Comparison of ENCODE assay signal across 8 mouse cellular contexts in genomic region chr7:64060051-64060450, GRCm38 (mm10).
DNase-seq lines count a peak whose midpoint lies in the region; ATAC-seq and TF ChIP-seq lines count a peak whose summit lies in the region.
"Had no signal": no experiment of that assay in that cellular context is flagged by ENCODE, and none has a peak within 500 bp of the region (broad histone marks: within the 10 kb centered on the region; RNA-seq: fewer than 3 reads in every experiment).

No protein-coding gene starts in this region.

- peak; percentile 46 to 50 for DNase-seq in kidney, postnatal 4 days
- DNase-seq in CH12.LX (ENCODE audit: extremely low read depth), result no peak
- DNase-seq in G1E (ENCODE audit: low spot score), result no peak
- DNase-seq in liver, adult 2 months (ENCODE audit: extremely low read depth, low read depth, low spot score), result peak; percentile 36
- DNase-seq in spleen, postnatal 14 days (ENCODE audit: low spot score in 2 of 2), result no peak

- H3K36me3 ChIP-seq in kidney, embryonic 16.5 days (ENCODE audit: insufficient read depth, low read length), result no peaks in the 10 kb centered on the region
- no peaks in the 10 kb centered on the region for H3K36me3 ChIP-seq in CH12.LX (replicated peaks in 1 of 2; ENCODE audit: control insufficient read depth in 1 of 2, insufficient read depth in 1 of 2, low read length in 1 of 2)
- H3K36me3 ChIP-seq in G1E (replicated peaks), result no peaks in the 10 kb centered on the region
- H3K36me3 ChIP-seq in liver, adult 2 months (ENCODE audit: control insufficient read depth, insufficient read depth, low read length), result no peaks in the 10 kb centered on the region
- no peaks in the 10 kb centered on the region for H3K36me3 ChIP-seq in hindbrain, embryonic 13.5 days
- H3K36me3 ChIP-seq: liver, embryonic 15.5 days had no signal

- dilution Hi-C loops in CH12.LX (cut with MboI; ENCODE audit: extremely low pct_ligation_motif_present, extremely low pct_unique_long_range_greater_than_20kb, low sequenced_read_pairs), result no loop called here

- H3K4me3 ChIP-seq in kidney, embryonic 16.5 days (ENCODE audit: low read length), result no peak overlapping the region
- no peak overlapping the region for H3K4me3 ChIP-seq in CH12.LX (replicated peaks in 1 of 3; ENCODE audit: low read depth in 2 of 3, low read length in 2 of 3, poor library complexity in 1 of 3)
- H3K4me3 ChIP-seq in G1E (ENCODE audit: low read depth, low read length), result no peak overlapping the region
- H3K4me3 ChIP-seq in liver, adult 2 months (ENCODE audit: insufficient read depth, low read depth, low read length), result no peak overlapping the region
- no peak overlapping the region for H3K4me3 ChIP-seq in hindbrain, embryonic 13.5 days
- H3K4me3 ChIP-seq: liver, embryonic 15.5 days had no signal

- no peak overlapping the region for H3K27ac ChIP-seq in kidney, embryonic 16.5 days (ENCODE audit: low read length)
- no peak overlapping the region for H3K27ac ChIP-seq in CH12.LX (ENCODE audit: insufficient read depth, low read depth)
- no peak overlapping the region for H3K27ac ChIP-seq in liver, adult 2 months (replicated peaks; ENCODE audit: insufficient read depth, low read depth, low read length)
- H3K27ac ChIP-seq in hindbrain, embryonic 13.5 days, result no peak overlapping the region

- ATAC-seq in kidney, embryonic 16.5 days (ENCODE audit: low FRiP score, low TSS enrichment), result no peak
- ATAC-seq in G1E (ENCODE audit: extremely low read depth, insufficient number of reproducible peaks, low FRiP score, poor library complexity, severe bottlenecking), result no peak
- no peak for ATAC-seq in hindbrain, embryonic 13.5 days (ENCODE audit: low FRiP score)

- no peaks in the 10 kb centered on the region for H3K9me3 ChIP-seq in kidney, embryonic 16.5 days (ENCODE audit: low read length)
- H3K9me3 ChIP-seq in CH12.LX (replicated peaks; ENCODE audit: low read length) (no peaks in the 10 kb centered on the region), G1E (replicated peaks) (no peaks in the 10 kb centered on the region)
- H3K9me3 ChIP-seq in hindbrain, embryonic 13.5 days, result no peaks in the 10 kb centered on the region
- H3K9me3 ChIP-seq: liver, embryonic 15.5 days had no signal

- no peak overlapping the region for H3K4me2 ChIP-seq in kidney, embryonic 16.5 days (replicated peaks; ENCODE audit: low read depth, low read length)
- H3K4me2 ChIP-seq in CH12.LX (ENCODE audit: insufficient read depth, low read depth, poor library complexity, severe bottlenecking), result no peak overlapping the region
- H3K4me2 ChIP-seq in hindbrain, embryonic 13.5 days, result no peak overlapping the region
- H3K4me2 ChIP-seq: liver, embryonic 15.5 days had no signal

- TF ChIP-seq CTCF in CH12.LX (conservative IDR thresholded peaks at IDR 0.05 in 1 of 2, IDR thresholded peaks at IDR 0.05 in 1 of 2; ENCODE audit: low read depth in 2 of 2, low read length in 2 of 2) (peak; percentile 22 to 51; a peak in 3 of 4 replicates), G1E (IDR thresholded peaks at IDR 0.05; ENCODE audit: low read depth, low read length) (peak; percentile 84)
- peak; percentile 66 for TF ChIP-seq CTCF in liver, adult 2 months (IDR thresholded peaks at IDR 0.05; ENCODE audit: low read depth, low read length)

- no peaks in the 10 kb centered on the region for H3K27me3 ChIP-seq in kidney, embryonic 16.5 days (ENCODE audit: insufficient read depth, low read length)
- no peaks in the 10 kb centered on the region for H3K27me3 ChIP-seq in CH12.LX (replicated peaks)
- H3K27me3 ChIP-seq in G1E (ENCODE audit: insufficient read depth, low read length), result peaks cover 4% of the 10 kb centered on the region; the same call in 1 of the 2 replicates
- H3K27me3 ChIP-seq in liver, adult 2 months (ENCODE audit: control insufficient read depth, insufficient read depth, low read length), result no peaks in the 10 kb centered on the region
- no peaks in the 10 kb centered on the region for H3K27me3 ChIP-seq in hindbrain, embryonic 13.5 days
- H3K27me3 ChIP-seq: liver, embryonic 15.5 days had no signal

- WGBS in kidney, embryonic 16.5 days, result 5% methylated on average over 1 of the region's 1 CpGs
- WGBS in liver, adult 2 months, result 14% methylated on average over 1 of the region's 1 CpGs
- WGBS in hindbrain, embryonic 13.5 days, result 0% methylated on average over 1 of the region's 1 CpGs

- H3K4me1 ChIP-seq in kidney, embryonic 16.5 days (ENCODE audit: insufficient read depth, low read length), result no peaks in the 10 kb centered on the region
- peaks cover 0 to 4% of the 10 kb centered on the region in 2 experiments; a peak in 1 of 4 replicates for H3K4me1 ChIP-seq in CH12.LX (ENCODE audit: control insufficient read depth in 1 of 2, insufficient read depth in 2 of 2)
- peaks cover 65% of the 10 kb centered on the region for H3K4me1 ChIP-seq in G1E (ENCODE audit: insufficient read depth, low read depth, low read length)
- H3K4me1 ChIP-seq in liver, adult 2 months (ENCODE audit: control insufficient read depth, insufficient read depth, low read length), result no peaks in the 10 kb centered on the region; the same call in 1 of the 2 replicates
- peaks cover 10% of the 10 kb centered on the region; the same call in 1 of the 2 replicates for H3K4me1 ChIP-seq in hindbrain, embryonic 13.5 days (replicated peaks)

- H3K79me2 ChIP-seq in CH12.LX (replicated peaks; ENCODE audit: control insufficient read depth, extremely low read depth, insufficient read depth, poor library complexity, severe bottlenecking), result no peaks in the 10 kb centered on the region
- H3K79me2 ChIP-seq in liver, adult 2 months (ENCODE audit: control insufficient read depth, insufficient read depth, low read length), result no peaks in the 10 kb centered on the region

- TF ChIP-seq RAD21 in CH12.LX (IDR thresholded peaks at IDR 0.05; ENCODE audit: low read depth, low read length), result peak; percentile 8; the same call in 1 of the 2 replicates

- in situ Hi-C loops in CH12.LX (cut with MboI; ENCODE audit: low pct_ligation_motif_present, low pct_unique_long_range_greater_than_20kb, low sequenced_read_pairs), result loop anchor here (10.0 kb wide), 1 partner anchor 55 kb away; no protein-coding TSS in a partner anchor

- H3K9ac ChIP-seq in kidney, embryonic 16.5 days (replicated peaks; ENCODE audit: low read length), result no peak overlapping the region
- H3K9ac ChIP-seq in CH12.LX (ENCODE audit: insufficient read depth, low read depth), result no peak overlapping the region
- H3K9ac ChIP-seq in liver, adult 2 months (ENCODE audit: low read depth, low read length), result no peak overlapping the region
- H3K9ac ChIP-seq in hindbrain, embryonic 13.5 days, result no peak overlapping the region

- TF ChIP-seq EP300 in CH12.LX (IDR thresholded peaks at IDR 0.05; ENCODE audit: low read length), result no peak

- no peak for TF ChIP-seq POLR2A in CH12.LX (IDR thresholded peaks at IDR 0.05; ENCODE audit: low read depth, low read length)
- TF ChIP-seq POLR2A in liver, adult 2 months (IDR thresholded peaks at IDR 0.05; ENCODE audit: extremely low read depth, insufficient read depth, low read length), result no peak

TF ChIP-seq in CH12.LX, 34 proteins besides CTCF, POLR2A, EP300 and RAD21:
- TF ChIP-seq SMC3 (IDR thresholded peaks at IDR 0.05; ENCODE audit: low read depth, low read length), result peak; percentile 36
- TF ChIP-seq TBP (conservative IDR thresholded peaks at IDR 0.05; ENCODE audit: low read depth, low read length), result no peak

Comparison
In these comparisons a context has a peak if more than half of its experiments do, and no peak if none do; other contexts are left out.
1. DNase-seq: peak in kidney, postnatal 4 days (2 of 2) and liver, adult 2 months (single experiment); none in CH12.LX (single experiment), G1E (single experiment) and spleen, postnatal 14 days (0 of 2).
2. Peak in every context shown above with its lines, with median percentiles within 50 percentile points of each other: CTCF ChIP-seq.